Mouse (Mus musculus) regulatory T cell (primary cell): Measurements from ENCODE around the gene Dgat2.

Source experiments
- in situ Hi-C: fragments of 300-600 bp; cut with MboI, MseI; formaldehyde crosslinking; loops from one replicate; pipeline ENCODE4 v1.15.1; 2025; ENCODE audit warnings: high pct_unique_total_duplicates

Gene Dgat2

DNA sequence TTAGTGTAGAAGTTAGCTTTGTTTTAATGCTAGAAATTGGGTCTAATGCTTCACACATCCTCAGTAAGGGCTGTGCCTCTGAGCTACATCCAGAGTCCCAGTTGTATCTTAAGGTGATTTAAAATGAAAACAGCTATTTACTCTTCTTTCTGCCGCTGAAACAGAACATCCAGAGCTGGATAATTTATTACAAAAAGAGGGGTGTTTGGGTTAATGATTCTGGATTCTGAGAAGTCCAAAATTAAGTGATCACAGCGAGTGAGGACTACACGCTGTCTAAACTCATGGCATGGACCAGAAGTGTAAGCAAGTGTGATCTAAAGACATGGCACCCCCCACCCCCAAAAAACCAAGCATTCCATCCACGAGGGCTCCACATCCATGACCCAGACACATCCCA, 11.4 kb upstream of the Dgat2 start:
- in situ Hi-C loops, result no loop called here

DNA sequence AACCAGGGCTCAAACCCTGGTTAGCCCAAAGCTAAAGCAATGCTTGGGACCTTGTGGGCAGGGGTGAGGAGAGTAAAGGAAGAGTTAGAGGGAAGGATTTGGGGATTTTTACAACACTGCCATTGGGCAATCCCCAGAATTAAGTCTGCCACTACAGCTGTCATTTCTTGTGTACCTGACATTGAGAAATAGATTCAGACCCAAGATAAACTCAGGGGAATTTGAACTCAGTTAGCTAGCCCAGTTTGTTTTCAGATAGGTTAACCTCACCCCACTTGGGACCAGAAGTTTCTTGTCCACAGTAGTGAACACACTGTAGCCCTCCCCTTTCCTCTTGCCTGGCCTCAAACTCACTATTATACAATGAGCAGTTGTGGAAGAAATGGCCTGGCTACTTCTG, 8.9 kb upstream of the Dgat2 start:
- in situ Hi-C loops, result no loop called here

DNA sequence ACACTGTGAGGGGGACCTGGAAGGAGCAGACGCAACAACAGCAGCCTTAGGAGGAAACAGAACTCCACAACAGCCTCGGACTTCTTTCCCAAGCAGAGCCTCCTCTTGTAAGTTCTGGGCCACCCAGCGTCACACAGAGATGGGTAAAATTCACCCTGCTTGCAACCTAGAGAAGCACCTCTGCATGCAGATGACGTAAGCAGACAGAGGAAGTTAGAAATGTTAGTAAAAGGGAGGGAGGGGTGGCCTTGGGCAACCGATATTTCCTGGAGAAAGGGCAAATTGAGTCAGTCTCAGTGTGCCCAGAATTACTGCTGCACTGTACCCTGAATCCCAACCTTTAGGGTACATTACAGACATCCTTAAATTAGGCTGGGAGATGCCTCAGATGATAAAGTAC, 7.4 kb upstream of the Dgat2 start:
- in situ Hi-C loops, result no loop called here

DNA sequence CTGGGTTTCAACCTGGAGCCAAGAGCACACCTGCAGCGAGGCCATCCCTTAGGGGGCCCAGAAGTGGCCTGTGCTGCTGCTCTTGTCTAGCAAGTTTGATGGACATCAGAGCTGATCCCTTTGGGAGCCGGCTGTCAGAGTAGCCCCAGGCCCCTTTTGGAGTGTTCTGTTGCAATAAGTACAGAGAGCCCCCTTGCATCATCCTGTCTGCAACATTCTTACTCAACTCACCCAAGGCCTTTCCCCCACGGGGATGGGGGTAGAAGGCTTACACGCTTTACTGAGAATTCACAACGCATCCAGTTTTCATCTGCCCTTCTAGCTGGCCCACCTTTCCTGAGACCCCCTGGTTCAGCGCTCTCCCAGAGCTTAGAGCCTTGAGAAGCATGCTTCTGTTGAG, 6.1 kb upstream of the Dgat2 start:
- in situ Hi-C loops, result no loop called here

DNA sequence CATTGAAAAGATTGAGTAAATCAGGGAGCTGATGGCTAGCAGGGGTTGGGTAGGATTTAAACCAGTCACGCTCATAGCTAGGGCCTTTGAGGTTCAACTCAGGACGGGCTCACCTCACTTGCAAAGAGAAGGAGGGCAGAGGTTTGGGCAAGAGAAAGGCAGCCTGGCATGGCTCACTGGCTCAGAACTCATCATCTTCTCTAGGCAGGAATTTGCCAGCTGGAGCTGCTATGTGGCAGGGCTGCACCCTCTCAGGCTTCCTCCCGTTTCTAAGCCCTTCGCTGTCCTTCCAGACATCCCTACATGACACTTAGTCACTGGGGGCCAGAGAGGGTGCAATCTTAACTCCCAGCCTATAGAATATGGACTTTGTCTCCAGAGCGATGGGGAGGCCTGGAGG, 4.9 kb upstream of the Dgat2 start:
- in situ Hi-C loops, result no loop called here

DNA sequence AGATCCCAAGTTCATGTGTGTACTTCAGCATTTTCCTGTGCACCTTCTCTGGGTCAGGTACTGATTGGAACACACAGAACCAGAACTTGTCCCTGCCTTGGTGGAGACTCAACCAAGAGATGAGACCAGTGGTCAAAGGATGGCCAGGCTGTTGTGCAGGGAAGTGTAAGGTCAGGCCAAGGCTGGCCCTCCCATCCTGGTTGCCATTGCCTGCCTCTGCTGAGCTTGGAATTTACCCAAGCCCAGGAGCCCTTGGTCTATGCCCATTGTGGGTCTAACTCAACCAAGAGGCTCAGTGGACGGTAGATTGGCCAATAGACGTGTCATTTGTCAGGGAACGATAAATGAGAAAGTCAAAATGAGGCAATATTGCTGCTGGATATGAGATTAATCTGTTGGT, 2.9 kb upstream of the Dgat2 start:
- in situ Hi-C loops, result no loop called here

DNA sequence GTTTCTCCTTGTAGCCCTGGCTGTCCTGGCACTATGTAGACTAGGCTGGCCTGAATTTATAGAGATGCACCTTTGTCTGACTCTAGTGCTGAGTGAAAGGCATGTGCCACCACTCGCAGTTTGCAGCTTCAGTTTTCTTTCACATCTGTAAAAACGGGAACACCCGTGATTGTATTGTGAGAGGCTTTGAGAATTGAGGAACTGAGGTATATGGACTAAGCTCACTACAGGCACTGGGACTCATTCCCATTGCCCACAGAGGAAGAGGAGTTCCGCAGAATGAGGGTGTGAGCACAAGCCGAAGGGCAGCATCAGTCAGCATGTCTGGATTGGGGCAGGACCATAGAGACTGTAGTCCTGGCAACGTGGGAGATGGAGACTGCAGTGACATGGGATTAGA, 1.2 kb upstream of the Dgat2 start:
- in situ Hi-C loops, result no loop called here

DNA sequence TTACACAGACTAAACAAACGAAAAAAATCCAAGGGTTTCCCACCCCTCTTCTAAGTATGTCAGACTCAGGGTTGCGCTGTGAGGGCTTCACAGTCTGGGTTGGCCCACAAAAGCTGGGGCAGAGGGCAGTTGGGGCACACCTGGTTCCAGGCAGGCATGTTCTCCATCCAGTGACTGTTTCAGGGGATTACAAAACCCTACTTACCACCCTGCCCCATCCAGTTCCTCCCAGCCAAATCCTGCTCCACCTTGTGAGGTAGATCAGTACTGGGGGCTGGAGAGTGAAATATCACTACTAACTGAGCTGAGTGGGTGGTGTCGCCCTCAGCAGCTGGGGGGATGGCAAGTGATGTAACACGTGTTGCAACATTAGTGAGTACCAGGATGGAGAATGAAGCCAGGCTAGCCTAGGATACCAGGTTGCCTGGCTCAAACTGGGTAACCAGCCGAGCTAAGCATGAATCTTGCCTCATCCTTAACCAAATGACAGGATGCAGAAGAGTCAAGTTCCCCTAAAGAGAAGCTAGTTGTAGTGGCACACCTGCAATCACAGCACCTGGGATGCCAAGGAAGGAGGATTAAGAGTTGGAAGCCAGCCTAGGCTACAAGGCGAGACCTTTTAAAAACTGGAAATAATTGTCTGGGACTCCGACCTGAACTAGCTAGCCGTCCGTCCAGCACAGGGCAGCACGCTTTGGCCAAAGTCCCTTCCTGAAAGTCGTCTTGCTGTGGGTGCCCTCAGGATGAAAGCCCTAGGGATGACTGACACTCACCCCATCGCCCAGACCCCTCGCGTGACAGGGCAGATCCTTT, 694 bp downstream of the Dgat2 start:
- in situ Hi-C loops, result no loop called here

DNA sequence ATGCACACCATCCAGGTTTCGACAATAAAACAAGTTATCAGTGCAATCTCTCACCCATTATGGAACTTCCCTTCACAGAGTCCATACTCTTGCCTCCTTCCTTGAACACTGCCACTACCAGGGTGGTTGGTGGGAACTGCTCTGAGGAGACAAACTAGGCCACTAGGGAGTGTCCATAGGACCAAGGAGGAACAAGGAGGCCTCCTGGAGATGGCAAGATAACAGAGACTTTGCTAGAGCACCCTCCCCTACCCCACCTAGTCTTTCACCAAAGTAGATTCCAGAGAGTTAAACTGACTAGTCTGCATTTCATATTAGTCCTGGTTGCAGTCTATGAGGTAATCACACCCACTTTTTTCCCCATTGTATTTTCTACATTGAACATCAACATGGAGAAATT, 2.4 kb downstream of the Dgat2 start:
- in situ Hi-C loops, result no loop called here

DNA sequence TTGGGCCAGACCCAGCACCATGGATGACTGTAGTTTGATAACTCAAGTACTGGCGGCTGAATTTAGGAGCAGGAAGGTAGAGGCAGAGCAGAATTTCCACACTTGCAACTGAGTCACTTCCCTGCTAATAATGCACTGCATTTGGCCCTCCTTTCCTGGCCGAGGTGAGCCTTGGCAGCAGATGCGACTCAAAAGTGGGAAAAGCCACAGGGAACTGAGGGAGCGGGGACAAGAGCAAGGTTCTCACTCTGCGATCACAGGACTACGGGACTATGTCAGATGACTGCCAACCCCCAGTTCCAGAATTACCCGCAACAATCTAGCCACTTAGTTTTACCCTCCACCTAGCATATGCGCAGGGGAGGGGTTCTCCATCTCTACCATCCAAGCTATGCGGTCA, 3.2 kb downstream of the Dgat2 start:
- in situ Hi-C loops, result no loop called here

DNA sequence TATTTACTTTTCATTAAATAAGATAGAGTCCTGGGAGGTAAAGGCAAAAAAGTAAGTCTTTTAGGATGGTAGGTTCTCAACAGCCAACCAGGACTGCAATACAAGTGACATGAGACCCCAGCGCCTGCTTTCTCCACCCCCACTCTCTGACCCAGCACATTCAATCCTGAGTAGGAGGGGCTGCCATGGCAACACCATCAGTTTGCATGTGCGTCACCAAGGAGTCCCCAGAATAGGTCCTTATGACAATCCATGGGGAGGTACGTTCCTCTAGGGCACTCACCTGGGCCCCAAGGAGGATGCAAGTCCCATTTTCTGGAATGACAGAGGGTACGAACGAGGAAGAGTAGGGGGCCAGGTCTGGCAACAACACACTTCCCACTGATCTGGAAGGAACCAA, 5.1 kb downstream of the Dgat2 start:
- in situ Hi-C loops, result no loop called here

DNA sequence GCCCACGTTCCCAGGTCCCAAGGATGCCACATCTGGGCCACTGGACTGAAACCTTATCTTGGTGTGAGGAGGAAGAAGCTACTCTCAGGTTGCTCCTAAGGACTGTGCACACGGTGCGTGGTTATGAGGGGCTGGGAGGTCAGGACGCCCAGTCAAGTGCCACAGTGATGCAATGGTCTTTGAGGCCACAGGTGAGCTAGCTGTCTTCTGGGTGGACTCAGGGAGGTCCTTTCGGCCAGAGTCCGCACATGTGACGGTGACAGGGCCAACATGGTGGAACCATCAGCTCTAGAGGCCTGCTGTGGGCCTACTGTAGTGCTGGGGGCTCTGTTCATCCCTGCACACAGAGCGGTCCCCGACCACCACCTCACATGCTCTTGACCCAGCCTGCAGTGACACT, 6.9 kb downstream of the Dgat2 start:
- in situ Hi-C loops, result no loop called here

DNA sequence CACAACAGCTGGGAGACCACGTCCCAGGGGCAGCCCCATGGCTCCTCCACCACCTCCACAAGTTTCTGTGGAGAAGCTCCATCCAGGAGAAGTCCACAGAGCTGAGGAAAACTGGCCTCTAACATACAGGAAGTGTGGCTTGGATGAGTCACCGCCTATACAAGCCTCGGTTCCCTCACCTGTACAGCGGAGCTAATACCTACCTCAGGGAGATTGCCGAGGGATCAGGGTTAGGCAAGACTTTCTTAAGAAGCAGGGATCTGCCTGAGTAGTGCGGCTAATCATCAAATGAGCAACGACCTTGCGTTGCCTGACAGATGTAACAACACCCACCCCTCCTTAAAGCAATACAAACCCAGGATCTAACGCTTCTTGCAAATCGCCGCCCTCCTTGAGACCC, 7.4 kb downstream of the Dgat2 start:
- in situ Hi-C loops, result no loop called here

DNA sequence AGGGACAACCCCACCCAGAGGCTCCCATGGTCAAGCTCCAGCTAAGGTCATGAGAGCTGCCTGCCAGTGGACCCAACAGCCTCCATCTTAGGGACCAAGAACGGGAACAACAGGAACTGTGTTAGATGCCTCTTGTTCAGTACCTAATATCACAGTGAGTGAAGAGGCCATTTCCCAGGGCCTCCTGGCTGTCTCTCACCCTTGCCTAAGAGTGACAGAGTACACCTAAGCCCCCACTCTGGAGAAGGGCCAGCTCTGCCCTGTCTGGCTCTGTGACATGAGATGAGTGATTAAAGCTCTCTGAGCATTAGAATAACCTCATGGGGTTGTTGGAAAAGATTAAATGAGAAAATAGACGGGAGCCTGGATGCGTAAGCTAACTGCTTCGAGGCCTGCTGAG, 8.5 kb downstream of the Dgat2 start:
- in situ Hi-C loops, result no loop called here

DNA sequence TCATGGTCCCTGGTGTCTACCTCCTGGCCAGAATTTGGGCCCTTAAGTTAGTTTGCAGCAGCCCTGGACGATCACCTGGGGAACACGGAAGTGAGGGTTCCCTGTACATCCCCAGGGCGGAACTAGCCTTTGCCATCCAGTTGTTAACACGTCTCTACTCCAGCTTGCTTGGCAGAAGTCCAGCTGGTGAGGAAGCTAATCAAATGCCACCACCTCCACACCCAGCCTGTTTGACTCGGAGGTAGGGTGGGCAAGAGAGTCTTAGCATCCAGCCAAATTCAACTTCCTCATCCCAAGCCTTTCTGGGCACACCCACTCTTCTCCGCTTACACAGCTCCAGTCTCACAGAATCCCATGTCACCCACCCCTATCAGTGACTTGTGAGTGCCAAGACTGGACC, 9.6 kb downstream of the Dgat2 start:
- in situ Hi-C loops, result no loop called here

DNA sequence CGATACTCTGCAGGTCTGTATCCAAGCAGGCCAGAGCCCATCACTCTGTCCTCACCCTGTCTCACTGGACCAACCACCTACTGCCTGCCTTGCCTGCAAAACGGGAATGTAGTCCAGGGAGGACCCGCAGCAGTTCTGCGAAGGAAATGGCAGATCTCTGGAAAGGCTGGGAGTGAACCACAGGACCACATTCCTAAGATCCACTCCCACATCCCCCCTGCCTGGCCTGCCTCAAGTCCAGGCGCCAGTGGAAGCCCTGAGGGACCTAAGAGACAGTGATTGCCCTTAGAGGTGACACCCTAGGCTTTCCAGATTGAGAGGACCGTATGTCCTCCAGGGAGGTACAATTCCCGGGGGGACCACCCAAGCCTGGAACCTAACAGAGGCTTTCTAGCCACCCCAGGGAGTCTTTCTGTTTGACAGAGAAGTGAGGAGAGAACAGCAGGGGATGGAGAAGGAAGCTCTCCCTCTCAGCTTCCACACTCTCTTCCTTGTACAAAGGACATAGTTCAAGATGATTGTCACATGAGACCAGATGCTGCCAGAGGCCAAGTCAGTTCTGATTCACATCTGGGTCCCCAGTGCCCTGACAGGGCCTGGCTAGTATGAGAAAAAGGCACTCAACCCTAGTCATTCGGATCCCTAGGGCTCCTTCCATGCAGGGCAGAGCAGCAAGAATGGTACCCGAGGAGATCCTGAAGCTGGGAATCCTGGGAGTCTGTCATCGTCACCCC, 10.6 kb downstream of the Dgat2 start:
- in situ Hi-C loops, result no loop called here

DNA sequence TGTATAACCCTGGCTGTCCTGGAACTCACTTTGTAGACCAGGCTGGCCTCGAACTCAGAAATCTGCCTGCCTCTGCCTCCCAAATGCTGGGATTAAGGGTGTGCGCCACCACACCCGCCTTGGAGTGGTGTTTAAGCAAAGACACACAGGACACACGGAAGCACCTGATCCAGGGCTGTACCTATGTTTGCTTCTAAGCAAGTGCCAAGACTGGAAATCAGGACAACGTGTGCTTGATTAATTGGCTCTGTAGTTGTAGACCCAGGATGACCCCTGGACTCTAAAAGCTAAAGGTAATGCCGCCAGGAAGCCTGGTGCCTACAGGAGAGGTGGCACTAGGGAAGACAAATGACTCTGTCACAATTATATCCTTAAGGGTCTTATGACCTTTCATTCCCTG, 12.0 kb downstream of the Dgat2 start:
- in situ Hi-C loops, result no loop called here

DNA sequence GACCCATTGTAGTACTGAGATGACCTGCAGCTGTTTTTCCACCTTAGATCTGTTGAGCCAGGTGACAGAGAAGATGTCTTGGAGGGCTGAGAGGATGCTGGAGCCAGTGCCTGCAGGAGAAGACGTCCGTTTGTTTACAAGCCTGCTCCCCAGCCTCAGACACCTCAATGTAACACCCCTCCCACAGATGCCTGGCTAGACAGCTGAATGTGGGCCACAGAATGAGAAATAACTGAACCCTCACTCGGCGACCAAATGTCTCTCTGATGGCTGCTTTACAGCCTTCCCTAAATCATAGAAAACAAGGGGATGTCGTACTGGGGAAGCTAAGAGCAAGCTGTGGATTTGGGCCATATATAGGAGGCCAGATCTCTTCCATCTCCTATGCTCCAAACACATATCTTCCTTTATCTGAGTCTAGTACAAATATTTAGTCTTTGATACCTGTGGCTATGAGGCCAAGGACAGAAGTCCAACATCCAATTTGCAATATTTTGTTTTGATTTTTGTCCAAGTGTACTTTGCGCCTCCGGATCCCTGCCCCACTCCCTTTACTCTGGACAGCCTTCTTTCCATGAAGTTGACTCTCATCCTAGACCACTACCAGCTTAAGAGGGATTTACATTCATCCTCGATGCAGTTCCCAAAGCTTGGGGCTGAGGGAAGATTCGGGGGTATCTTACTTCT, 12.7 kb downstream of the Dgat2 start:
- in situ Hi-C loops, result no loop called here

DNA sequence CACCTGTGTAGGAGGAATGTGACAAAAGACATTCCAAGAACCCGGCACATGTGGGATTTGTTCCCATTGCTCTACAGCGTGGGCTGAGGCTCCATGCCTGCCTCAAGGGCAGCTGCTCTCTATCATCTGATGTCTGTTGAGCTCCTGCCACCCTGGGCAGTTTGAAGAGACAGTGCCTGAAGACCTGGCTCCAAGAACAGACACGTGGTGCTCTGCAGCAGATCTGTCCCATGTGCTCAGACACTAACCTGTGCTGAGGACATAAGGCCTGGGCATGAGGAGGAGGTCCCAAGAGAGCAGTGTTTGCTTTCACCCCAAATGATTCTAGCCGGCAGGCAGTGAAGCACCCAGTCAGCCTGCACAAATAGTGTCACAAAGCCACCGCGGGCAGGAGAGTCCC, 13.8 kb downstream of the Dgat2 start:
- in situ Hi-C loops, result no loop called here

DNA sequence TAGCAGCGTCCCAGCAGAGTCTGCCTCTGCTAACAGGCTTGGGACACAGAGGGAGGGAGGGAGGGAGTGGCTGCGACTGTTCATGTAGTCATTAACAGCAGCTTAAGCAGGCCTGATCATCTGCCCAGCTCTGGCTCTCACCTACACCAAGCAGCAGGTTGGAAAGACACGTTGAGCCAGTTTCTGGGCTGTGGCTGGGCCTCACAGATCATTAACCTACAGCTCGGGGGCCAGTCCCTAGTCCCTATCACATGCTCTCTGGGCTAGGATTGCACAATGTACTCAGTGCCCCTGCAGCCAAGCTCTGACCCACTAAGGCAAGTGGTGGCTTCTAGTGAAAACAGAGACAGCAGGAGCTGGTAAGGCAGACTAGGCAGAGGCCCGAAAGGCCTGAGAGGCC, 14.6 kb downstream of the Dgat2 start:
- in situ Hi-C loops, result no loop called here

DNA sequence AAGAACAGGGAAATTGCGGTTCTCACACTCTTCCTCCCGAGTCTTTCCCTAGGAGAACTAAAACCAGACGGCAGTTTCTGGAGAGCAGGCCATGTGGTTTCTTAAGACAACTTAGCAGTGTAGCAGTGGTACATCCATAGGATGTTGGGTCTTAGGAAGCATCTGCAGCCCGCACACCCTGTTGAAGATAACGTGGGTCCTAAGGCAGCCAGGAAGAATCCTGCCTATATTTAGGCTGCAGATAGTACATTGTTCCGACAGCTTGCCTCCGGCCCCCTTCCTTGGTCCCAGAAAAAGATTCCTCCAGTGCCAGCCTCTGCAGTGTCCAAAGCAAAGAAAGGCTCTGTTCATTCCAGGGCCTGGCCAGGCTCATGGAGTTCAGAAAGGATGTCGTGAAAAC, 16.4 kb downstream of the Dgat2 start:
- in situ Hi-C loops, result no loop called here

DNA sequence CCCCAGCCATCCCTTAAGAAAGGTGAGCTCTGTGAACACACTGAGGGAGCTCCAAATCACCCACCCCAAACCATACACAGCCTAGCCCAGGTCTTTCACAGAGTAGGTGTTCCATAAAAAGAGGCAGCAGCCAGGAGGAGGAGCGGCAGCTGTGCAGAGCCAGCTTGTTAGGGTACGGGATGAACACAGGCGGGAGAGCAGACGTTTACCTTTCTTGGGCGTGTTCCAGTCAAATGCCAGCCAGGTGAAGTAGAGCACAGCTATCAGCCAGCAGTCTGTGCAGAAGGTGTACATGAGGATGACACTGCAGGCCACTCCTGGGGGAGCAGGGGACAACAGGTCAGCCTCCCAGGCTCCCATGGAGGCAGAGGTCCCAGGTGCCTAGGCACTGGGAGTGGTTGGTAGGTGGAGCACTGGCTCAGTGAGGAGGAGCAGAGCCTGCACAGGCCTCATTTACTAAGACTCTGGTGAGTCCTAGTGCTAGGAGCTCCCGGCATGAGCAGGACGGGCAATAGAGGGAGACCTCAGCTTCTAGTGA, 17.6 kb downstream of the Dgat2 start:
- in situ Hi-C loops, result no loop called here

DNA sequence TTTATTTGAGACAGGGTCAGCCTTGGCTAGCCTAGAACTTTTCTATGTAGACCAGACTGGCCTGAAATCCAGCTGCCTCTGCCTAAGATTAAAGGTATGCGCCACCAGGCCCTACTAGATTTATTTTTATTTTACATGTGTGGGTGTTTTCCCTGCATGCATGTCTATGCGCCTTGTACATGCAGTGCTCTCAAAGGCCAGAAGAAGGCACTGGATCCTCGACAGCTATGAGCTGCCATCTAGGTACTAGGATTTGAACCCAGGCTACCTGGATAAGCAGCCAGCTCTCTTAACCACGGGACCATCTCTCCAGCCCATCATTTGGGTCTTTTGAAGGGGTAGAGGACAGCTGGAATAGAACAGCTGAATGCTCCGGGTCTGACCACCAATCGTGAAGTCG, 20.1 kb downstream of the Dgat2 start:
- in situ Hi-C loops, result no loop called here
